Mouse (Mus musculus) 3134 (cell line): ENCODE measurements around the gene Cacna2d2.

Experiments
- DNase-seq: peaks from one replicate; pipeline ENCODE4 v3.0.0-alpha.2; 2011; ENCODE audit warnings: low spot score; ENCODE audit not compliant: insufficient read length; ENCODE audit errors: extremely low read depth

Gene Cacna2d2

DNA sequence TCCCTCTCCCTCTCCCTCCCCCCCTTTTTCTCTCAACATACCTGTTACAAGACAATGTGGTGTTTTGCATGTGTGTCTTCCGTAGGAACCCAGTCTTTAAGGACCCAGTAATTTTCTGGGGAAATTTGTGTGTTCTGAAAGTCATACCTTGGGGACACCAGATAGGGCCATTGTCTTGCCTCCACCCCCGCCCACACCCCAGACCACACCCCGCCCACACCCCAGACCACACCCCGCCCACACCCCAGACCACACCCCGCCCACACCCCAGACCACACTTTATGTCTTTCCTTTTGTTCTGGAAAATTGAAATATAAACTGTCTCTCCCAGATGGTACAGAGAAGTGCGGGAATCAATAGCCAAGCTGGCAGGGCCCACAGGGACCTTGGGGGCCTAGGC is 91.2 kb downstream of the Cacna2d2 start:
- no peak for DNase-seq

DNA sequence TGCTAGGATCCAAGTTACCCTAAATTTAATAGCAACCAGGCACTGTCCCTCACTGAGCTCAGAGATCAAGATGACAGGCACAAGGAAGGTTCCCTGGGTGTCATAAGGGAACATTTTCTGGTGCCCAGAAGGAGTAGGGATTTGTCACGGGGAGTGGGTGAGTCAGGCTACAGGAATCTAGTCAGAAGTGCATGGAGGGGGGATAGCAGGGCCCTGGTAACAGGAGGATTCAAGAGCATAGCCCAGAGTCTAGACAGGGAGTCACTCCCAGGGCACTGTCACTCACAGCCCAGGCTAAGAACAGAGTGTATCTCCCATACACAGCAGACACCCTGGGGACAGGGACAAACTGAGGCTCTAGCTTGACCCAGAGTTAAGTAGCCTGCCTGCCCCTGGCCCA is 94.1 kb downstream of the Cacna2d2 start:
- peak; percentile 55 for DNase-seq

DNA sequence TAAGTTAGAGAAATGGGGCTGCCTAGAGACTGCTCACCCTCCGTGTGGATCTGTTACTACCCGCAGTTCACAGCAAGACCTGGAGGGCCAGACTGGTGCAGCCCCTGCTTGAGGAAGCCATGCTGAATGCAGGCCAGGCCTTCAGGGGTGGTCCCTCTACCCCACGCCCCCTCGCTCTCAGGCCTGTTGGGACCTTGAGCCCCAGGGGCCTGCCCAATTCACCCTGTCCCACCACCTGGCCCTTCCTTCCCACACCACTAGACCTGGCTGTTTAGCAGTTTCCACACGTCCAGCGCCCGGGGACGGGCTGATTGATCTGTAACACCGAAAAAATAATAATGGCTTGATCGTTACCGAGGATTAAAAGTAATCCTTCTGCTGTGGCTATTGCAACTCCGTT is 94.8 kb downstream of the Cacna2d2 start:
- no peak for DNase-seq

DNA sequence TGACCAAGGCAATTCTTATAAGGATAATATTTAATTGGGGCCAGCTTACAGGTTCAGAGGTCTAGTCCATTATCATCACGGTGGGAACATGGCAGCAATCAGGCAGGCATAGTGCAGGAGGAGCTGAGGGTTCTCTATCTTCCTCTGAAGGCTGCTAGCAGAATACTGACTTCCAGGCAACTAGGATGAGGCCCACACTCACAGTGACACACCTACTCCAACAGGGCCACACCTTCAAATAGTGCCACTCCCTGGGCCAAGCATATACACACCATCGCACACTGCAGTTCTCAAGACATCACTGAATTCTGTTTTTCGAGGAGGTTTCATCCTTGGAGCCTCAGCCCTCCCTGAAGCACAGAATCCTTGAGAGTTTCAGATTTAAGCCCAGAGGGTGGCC is 96.9 kb downstream of the Cacna2d2 start:
- DNase-seq: no peak

DNA sequence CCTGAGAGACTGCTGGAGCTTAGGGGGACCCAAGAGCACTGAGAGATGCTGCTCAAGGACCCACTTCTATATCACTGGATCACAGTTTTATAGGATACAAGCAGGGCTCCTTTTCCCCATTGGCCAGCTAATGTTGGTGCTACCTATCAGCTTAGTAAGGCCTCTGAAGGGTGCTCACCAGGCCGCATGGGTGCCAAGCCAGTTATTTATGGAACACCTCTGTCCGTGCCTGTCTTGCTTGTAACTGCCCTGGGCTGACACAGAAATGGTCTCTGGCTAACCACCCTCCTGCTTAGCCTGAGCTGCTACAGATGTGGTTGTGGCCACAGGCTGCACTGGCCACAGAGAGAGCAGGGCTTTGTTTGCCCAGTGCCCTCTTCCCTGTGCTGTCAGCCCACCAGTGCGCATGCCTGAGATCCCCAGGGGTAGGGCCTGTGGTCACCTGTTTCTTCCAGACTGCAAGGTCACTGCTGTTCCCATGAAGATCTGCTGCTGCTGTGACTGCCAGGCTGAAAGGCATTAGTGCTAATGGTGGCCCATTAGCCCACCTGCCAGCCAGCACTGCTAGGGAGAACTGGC is 101.4 kb downstream of the Cacna2d2 start:
- no peak for DNase-seq

DNA sequence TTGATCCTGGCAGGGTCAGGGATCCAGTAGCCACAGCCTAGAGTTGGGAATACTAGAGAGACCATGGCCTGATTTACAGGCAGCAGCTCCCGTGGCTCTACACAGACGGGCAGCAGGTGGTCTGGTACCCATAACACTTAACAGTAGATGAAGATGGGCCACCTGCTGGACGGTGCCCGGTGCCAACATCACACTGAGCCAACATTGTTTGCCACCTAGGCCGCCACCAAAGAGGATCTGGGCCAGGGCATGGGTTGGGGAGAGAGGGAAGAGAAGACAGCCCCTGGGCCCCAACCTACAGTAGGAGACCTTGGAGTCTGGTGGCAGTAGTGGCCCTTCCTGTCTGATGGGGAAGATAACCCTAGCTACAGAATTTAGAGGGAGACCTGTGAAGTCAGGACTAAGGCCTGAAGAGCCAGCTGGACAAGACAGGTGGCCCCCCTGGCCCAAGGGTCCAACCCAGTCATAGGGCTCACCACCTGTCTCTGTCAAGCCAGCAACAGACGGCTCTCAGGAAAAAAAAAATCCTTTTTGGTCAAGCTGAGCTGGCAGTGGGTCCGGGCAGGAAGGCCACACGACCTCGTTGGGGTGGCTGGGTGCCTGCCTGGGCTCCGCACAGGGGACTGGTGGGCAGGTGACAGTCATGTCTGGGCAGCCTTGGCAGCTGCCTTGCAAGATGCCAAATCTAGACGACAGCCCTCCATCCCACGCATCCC is 102.9 kb downstream of the Cacna2d2 start:
- DNase-seq: no peak

DNA sequence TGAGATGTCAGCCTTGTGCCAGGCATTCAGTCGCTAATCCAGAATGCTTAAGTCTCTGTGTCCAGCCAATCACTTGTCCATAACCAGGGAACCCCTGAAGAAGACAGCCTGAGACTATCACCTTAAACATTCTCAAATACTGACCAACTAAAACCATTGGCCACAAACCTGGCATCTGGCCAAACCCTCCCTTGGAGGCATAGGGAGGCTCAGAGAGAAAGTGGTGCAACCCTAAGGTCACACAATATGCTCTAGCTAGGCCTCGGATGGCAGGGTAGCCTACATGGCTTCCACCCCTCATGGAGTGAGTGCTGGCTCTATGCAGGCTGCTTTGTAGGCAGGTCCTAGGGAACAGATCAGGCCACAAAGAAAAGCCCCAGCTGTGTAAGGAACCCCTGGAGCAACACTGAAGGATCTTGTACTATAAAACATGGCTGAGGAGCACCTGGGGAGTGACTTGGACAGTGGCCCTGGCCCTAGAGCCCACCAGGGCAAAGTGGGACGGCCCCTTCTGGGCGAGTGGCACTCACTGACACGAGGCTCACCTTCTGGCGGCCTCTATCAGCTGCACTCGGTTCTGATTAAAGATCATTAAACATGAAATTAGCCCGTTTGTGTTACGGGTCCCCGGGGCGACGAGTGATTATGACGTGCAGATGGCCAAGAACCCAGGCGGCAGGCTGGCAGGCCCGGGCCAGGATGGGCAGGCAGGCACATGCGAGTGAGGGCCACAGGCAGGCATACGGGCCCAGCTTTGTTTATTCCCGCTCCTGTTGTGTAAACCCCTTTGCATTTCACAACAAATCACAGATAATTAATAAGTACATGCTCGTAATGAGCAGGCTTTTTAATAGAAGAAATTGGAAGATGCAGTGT is 105.5 kb downstream of the Cacna2d2 start:
- DNase-seq: no peak

DNA sequence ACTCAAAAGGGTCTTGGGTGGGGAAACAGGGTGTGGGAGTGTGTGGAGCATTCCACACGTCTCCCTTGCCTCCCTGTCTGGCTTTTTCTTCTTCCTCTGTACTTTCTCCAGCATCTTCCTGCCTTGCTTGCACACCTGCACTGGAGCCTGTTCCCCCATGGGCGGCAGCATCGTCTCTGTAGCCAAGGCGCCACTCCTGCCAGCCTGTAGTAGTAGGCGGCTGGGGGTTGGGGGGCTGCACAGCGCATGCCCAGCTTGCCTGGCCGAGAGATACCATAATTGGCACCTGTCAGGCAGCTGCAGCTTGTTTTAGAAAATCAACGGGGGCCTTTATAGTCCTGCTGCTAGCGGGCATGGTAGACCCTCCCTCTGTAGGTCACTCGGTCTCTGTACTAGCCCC is 108.9 kb downstream of the Cacna2d2 start:
- DNase-seq: no peak

DNA sequence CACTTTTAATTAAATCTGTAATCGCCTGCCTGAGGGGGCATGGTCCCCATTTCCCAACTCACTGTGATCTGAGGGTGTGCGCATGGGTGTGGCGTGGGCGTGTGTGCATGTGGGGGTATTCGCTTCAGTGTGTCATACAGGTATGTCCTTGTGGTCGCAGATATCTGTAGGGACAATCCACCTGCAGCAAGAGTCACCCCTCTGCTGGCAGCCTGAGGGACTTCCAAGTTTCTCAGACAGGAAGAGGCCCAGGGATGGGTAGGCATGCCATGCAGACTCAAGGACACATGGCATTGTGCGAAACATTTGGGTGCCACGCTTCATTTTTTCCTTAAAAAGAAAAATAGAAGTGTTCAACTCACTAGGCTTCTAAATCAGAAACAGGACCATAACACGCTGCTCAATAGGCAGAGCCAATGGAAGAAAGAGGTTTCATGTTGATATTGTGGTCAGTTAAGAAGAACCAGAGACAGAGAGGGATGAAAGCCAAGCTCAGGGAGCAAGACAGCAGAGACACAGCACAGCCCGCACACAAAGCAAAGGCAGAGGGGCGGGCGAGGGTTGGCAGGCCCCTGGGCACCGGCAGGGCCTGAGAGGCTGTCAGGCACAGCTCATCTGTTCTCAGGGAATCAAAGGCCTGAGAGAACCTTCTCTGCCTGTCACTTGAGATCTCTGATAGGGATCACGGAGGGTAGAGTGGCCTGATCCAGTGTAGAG is 111.1 kb downstream of the Cacna2d2 start:
- DNase-seq: no peak

DNA sequence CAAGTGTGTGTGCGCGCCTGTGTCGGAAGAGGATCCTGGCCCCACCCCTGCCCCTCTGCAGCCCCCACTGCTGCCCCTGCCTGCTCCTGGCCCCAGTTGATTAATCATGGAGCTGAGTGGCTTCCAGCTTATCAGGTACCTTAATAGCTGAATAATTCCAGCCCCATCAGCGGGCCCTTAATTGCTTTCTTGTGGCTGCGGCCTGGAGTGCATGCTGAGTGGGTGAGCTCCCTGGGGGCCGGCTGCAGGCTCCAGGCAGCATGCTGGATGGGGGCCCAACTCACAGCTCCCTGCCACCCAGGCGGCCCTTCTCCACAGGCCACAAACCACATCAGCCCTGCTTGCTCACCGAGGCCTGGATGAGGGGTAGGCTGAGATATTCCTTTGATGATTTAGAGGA is 112.0 kb downstream of the Cacna2d2 start:
- no peak for DNase-seq

DNA sequence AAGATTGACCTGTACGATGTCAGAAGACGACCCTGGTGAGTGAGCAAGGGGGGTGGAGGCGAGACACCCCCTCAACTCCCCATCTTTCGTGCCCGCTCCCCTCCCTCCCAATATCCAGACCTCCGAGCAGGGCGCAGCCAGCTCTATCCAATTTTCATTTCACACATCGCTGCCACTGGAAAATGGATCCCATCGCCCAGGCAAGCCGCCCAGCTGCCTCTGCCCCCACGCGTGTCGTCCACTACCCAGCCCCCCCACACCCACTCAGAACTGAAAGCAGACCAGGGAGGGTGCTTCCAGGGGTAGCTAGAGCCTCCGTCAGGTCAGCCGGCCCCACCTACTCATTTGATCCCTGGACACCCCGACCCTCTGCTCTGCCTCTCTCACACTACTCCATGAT is 112.9 kb downstream of the Cacna2d2 start:
- no peak for DNase-seq

DNA sequence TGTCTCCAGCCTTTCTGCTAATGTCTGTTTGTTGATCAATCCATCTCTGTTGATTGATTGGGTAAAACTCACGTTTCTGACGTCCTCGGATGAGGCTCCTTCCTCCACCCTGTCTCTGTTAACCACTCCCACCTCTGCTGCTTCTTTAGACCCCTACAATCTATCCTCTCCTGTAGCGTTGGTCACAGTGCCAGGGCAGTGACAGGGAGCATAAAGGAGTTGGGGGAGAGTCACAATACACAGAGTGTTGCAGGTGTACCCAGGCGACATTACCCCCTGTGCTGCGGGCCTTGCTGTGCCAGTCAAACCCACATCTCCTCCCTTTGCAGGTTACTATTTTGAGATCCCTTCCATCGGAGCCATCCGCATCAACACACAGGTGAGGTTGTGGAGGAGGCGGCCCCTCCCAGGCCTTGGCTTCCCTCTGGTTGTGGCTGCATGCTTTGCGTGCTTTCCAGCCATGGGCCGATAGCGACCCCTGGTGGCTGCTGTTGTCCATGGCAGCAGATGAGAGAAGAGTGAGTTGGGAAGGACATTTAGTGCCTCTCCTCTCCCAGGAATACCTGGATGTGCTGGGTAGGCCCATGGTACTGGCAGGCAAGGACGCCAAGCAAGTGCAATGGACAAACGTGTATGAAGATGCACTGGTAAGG is 115.0 kb downstream of the Cacna2d2 start:
- DNase-seq: peak; percentile 28

DNA sequence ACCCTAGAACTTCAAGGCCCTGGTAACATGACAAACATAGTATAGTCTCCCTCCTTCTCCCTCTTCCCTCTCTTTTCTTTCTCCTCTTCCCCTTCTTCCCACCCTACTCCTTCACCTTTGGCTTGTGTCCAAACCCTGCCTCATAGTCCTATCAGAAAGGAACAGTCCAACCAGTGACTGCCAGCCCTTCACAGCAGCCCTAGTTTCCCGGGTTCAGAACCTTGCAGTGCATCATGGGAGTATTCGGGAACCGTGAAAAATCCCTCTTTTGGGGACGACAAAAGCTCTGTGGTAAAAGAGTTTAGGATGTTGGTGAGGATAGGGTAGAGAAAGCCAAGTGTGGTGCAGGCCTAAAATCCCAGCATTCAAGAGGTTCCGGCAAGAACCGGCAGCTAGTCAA is 120.9 kb downstream of the Cacna2d2 start:
- no peak for DNase-seq

DNA sequence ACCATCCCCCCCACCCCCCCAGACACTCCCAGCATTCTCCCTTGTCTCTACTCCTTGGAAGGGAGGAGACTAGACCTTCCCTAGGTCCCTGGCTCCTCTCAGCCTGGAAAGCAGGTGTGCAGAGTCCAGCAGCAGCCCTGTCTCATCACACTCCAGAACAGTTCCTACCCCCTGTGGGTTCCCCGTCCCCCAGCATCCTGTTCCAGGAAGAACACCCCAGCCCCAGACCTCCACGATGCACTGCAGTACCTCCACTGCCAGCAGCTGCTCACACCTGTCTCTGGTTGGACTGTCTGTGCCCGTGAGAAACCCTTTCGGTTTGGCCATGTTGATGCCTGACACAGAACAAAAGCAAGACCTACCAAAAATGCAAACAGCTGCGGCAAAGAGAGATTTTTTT is 121.8 kb downstream of the Cacna2d2 start:
- DNase-seq: no peak

DNA sequence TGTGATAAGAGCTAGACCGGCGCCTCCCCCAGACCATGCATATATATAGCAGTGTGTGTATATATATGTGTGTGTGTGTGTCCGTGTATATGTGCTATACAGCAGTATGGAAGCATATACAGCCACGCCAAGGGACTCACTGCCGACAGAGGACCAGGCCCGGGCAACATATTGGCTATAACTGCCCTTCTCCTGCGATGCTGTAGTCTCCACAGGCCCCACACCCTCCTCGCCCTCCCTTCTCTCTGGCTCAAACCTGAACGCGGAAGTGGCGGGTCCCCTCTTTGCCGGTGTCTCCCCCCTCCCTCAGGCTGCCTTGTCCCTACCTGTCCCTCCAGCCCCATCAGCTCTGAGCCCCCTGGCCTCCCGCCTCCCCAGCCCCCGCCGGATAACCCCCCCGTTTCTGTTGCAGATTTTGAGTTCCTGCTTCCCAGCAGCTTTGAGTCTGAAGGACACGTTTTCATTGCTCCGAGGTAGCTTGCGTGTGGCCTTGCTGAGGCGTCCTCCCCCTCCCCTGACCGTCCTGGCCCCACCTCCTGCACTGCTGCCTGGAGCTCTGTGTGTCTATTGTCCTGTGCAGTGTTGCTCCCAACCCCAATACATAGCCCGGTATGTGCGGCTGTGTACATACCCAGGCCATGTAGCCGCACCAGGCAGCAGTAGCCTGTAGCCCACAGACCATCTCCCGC is 122.4 kb downstream of the Cacna2d2 start:
- DNase-seq: no peak

DNA sequence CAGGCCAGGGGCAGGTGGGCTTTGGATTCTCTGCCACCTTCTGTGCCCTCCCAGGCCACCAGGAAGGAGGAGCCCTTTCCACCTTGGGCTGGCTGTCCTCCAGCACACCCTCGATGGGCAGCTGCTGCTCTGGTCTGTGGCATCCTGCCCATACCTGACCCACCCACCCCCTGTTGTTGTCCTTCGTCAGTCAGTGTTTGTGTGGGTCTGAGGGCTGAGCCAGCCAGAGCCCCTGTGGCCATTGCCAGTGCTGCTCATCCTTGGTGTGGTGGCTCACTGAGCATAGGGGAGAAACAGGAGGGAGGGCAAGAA is 122.9 kb downstream of the Cacna2d2 start:
- no peak for DNase-seq

DNA sequence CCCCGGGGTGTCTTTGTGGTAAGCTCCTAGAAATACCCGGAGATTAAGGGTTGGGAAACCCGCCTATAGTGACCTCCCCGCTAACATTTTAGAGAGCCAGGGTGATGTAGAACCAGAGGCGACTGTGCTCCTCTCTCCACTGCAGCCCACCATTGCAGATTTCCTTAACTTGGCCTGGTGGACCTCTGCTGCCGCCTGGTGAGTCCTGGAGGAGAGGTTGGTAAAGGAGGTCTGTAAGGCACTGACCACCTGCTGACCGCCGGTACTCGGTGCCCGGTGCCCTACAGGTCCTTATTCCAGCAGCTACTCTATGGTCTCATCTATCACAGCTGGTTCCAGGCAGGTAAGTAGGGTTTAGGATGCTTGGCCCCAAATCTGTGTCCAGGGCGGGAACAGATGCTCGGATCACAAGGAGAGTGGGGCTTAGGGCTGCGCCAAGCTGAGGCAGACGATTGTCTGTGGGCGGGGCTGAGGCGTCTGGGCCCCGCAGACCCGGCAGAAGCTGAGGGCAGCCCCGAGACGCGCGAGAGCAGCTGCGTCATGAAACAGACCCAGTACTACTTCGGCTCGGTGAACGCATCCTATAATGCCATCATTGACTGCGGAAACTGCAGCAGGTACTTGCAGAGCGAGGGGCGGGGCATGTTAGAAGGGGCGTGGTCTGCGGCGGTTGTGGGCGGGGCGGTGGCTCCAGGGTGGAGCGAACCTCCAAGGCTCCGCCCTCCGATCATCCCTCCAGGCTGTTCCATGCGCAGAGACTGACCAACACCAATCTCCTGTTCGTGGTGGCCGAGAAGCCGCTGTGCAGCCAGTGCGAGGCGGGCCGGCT is 127.0 kb downstream of the Cacna2d2 start:
- no peak for DNase-seq

DNA sequence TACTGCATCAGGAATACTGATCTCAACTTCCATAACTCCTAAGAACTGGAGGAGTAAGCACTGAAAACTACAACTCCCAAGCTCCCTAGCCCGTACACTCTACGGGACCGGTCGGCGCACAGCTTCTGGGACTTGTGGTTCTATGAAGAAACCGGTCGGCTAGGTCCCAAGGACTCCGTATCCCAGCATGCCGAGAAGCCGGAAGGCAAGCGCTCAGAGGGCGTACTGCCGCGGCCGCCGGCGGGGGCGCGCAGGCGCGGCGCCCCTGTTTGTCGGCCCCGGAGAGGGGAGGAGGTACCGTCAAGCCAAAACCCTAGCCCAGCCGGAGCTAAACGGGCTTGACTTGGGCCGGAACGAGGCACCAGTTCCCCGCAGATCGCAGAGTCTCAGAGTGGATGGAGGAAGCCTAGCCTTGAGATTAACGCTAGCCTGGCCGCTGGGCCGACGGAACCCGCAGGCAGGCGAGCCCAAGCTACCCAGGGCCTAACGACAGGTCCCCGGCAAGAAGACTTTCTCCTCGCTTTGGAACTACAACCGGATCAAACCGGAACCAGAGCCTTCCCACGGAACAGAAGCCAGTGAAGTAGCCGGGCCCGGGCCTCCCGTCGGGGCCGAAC is 134.5 kb downstream of the Cacna2d2 start, which contains the start of gene Tmem115:
Tmem115 (plus strand) TSS at position 155 of the 617 bp plus-strand sequence.
- peak; percentile 98 for DNase-seq
